Mouse (Mus musculus) bone marrow, adult 2 months (tissue): ENCODE measurements around the gene Sez6l2. TPM values are rescaled to one million over a fixed set of nuclear protein-coding genes. Genes with fewer than 3 reads are reported as not detected.

Experiments used
- H3K27ac ChIP-seq: fragments of 200-500 bp; 2 replicates; pipeline ENCODE4 v1.5.1; 2012; ENCODE audit warnings: low read depth, mild to moderate bottlenecking, control low read depth, inconsistent platforms, low read length; ENCODE audit not compliant: control insufficient read depth, poor library complexity, insufficient read depth
- H3K4me1 ChIP-seq: fragments of 200-500 bp; 2 replicates; pipeline ENCODE4 v1.6.1; 2011; ENCODE audit warnings: low read length; ENCODE audit not compliant: control insufficient read depth, insufficient read depth
- H3K4me3 ChIP-seq: fragments of 200-500 bp; replicated peaks from 2 replicates; pipeline ENCODE3; 2011; ENCODE audit warnings: mild to moderate bottlenecking, low read depth, low read length, control low read depth; ENCODE audit not compliant: control insufficient read depth
- CTCF ChIP-seq: fragments of 200-500 bp; IDR thresholded peaks from 2 replicates; pipeline ENCODE4 v1.5.1; 2011; ENCODE audit warnings: low read length, control low read depth; ENCODE audit not compliant: control insufficient read depth, insufficient read depth
- POLR2A ChIP-seq: fragments of 200-500 bp; IDR thresholded peaks from 2 replicates; pipeline ENCODE4 v1.6.1; 2011; ENCODE audit warnings: low read depth, mild to moderate bottlenecking, control low read depth, low read length, borderline replicate concordance; ENCODE audit not compliant: control insufficient read depth
- WGBS: fragments of 180-500 bp; shearing (Covaris S2); methylation state at CpG from one replicate; pipeline ENCODE4 v1.1.7; 2018; 5-methylcytosine and 5-hydroxymethylcytosine counted together
- polyA plus RNA-seq: library from polyadenylated mRNA; stranded (reverse); fragments of >200 nt; gene quantifications from 2 replicates; pipeline ENCODE4 v1.2.4, GENCODE M21; 2011; ENCODE audit warnings: low replicate concordance; ENCODE audit not compliant: missing spikeins, insufficient read depth, insufficient read length

The Sez6l2 gene
- polyA plus RNA-seq, 1 experiment = 3.5 TPM

DNA sequence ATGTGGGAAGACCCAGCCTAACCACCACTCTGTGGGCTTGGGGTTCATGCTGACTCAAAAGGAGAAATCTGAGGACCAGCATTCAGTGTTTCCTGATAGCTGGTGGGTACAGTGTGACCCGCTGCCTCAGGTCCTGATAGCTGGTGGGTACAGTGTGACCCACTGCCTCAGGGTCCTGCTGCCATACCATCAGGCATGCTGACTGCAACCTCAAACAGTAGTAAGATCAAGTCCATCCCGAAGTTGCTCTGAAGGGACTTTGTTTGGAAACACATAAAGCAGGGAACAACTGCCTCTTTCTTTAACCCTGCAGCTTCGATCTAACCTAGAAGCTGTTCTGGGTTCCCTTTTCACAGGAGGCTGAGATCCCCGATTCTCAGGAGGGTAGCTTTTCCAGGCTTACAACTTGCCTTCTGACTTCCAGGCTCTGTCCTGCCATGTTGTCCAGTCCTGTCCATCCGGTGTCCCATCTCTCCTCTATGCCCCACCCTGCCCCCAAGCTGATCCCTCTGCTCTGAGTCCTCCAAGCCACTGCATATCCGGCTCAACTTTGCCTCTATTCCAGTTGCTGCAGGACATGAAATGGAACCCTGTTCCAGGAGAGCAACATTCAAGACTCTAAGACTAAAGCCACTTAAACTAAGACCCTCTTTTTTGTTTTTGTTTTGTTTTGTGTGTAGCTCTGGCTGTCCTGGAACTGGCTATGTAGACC, 57.1 kb downstream of the Sez6l2 start:
- WGBS = 80% methylated on average over 6 of the region's 6 CpGs
- TF ChIP-seq CTCF (no peak), POLR2A (no peak)
- Histone ChIP-seq H3K27ac (no peak overlapping the region), H3K4me3 (no peak overlapping the region), H3K4me1 (peaks cover 6% of the 10 kb centered on the region)

DNA sequence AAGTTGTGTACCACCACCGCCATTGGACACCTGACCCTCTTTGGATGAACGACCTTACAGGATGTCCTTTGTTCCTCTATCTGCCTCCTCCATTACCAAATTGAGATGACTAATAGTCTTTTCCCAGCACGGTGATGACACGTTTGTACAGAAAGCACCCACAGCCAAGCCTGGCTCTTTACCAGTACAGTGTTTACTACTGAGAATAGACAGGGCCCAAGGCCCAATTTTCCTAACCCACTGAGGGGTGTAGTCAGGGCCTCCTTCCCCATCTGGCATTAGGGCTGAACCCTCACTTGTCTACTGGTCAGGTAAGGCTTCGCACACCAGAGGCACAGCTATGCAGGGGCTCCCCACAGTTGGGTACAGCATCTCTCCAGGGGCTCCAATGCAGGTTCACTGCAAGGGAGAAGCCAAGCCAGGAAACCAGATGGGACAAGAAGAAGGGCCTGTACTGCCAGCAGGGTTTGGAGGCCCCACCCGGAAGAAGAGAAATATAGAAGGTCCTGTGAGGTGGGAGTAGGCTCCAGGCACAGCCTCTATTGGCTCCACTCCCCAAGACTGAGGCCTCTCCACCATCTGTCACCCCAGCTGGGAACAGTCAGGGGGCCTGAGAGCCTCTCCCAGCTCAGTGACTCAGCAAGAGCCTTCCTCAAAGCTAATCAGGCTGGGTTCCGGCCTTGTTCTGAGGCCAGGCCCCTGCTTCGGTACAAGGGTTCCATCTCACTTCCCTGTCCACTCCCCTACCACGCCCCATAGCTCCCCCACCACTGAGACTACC, 58.1 kb downstream of the Sez6l2 start:
- Histone ChIP-seq H3K27ac (peak overlapping the region; percentile 93), H3K4me3 (no peak overlapping the region), H3K4me1 (peaks cover 6% of the 10 kb centered on the region)
- no peak for TF ChIP-seq CTCF
- WGBS = 22% methylated on average over 9 of the region's 9 CpGs

GRCm38 (mm10) chr7:127009307-127010085, 59.1 kb downstream of the Sez6l2 start:
- Histone ChIP-seq H3K27ac (peak overlapping the region; percentile 93), H3K4me1 (peaks cover 6% of the 10 kb centered on the region)

GRCm38 (mm10) chr7:127011051-127011450, 60.7 kb downstream of the Sez6l2 start:
- TF ChIP-seq CTCF (no peak), POLR2A (no peak)
- WGBS = 72% methylated on average over 2 of the region's 2 CpGs
- Histone ChIP-seq H3K4me3 (no peak overlapping the region), H3K4me1 (peaks cover 10% of the 10 kb centered on the region), H3K27ac (no peak overlapping the region; the same call in 1 of the 2 replicates)

More at GRCm38 (mm10) chr7:127009307-127010085, 59.1 kb downstream of the Sez6l2 start:
- H3K4me3 ChIP-seq = no peak overlapping the region
- peak; percentile 22; the same call in 1 of the 2 replicates for TF ChIP-seq POLR2A
- no peak for TF ChIP-seq CTCF
- WGBS = 66% methylated on average over 17 of the region's 17 CpGs

- 83% methylated on average over 2 of the region's 2 CpGs for WGBS
- TF ChIP-seq CTCF (no peak), POLR2A (no peak)
- no peak overlapping the region for H3K4me3 ChIP-seq
- H3K4me1 ChIP-seq = peaks cover 10% of the 10 kb centered on the region
- no peak overlapping the region for H3K27ac ChIP-seq
Measured at GRCm38 (mm10) chr7:127011717-127012116, 61.4 kb downstream of the Sez6l2 start.

GRCm38 (mm10) chr7:127012374-127012773, 62.0 kb downstream of the Sez6l2 start:
- no peak for TF ChIP-seq POLR2A
- TF ChIP-seq CTCF = no peak
- no peak overlapping the region for H3K4me3 ChIP-seq
- no peak overlapping the region for H3K27ac ChIP-seq
- peaks cover 10% of the 10 kb centered on the region for H3K4me1 ChIP-seq
- WGBS = 84% methylated on average over 6 of the region's 6 CpGs

GRCm38 (mm10) chr7:127012845-127013244, 62.5 kb downstream of the Sez6l2 start:
- Histone ChIP-seq H3K4me3 (no peak overlapping the region), H3K4me1 (peaks cover 10% of the 10 kb centered on the region), H3K27ac (no peak overlapping the region)
- WGBS = 89% methylated on average over 10 of the region's 10 CpGs
- TF ChIP-seq CTCF (no peak), POLR2A (no peak)

DNA sequence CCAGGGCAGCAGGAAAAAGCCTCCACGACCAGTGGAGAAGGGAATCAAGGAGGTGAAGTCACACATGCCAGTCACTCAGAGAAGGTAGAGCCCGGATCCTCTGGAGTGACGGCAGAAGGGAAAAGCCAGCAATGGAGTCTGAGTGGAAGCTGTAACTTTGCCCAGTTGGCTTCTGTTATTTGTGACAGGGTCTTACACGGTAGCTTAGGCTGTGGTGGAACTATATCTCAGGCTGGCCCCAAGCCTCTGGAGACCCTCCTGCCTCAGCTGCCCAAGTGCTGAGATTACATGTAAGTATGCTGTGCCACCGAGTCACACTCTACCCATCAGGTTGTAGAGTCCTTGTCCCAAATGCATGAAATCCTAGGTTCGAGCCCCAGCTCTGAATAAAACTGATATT, 63.0 kb downstream of the Sez6l2 start:
- no peak for TF ChIP-seq CTCF
- TF ChIP-seq POLR2A = no peak
- H3K4me3 ChIP-seq = no peak overlapping the region
- H3K4me1 ChIP-seq = peaks cover 6% of the 10 kb centered on the region
- WGBS = 82% methylated on average over 6 of the region's 6 CpGs
- no peak overlapping the region for H3K27ac ChIP-seq
